Mouse (Mus musculus): Measurements from ENCODE around the gene Esr1.
A peak's percentile ranks its signal among the peaks of the same experiment; 100 is the strongest.
"Not testable (repeated sequence)": the region's sequence is repeated elsewhere in the genome, so short reads cannot be mapped to it uniquely, and the experiment has no call there.

Esr1 gene

GRCm38 (mm10) chr10:4709915-4710314, 98.5 kb downstream of the Esr1 start:
- DNase-seq: peak; percentile 72 to 84

DNA sequence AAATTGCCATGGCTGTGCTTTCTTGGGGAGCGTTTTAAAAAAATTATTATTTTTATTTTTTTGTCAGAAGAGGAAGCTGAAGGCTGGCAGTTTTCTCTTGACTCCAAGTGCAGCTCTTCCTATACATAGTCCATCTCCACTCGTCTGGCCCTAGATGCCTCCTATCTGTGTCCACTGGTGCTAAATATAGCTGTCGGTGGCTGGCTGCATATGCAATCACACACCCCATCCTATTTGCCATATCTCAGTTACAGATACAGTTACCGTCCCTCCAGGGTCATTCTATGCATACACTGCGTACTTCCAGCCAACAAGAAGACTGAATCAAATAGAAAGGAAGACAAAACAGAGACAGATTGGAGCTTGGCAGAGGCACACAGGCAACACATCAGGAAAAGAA, 100.0 kb downstream of the Esr1 start:
- DNase-seq: no peak

- peak; percentile 44 to 45 for DNase-seq
Observed at GRCm38 (mm10) chr10:4712061-4712908, 100.9 kb downstream of the Esr1 start.

DNA sequence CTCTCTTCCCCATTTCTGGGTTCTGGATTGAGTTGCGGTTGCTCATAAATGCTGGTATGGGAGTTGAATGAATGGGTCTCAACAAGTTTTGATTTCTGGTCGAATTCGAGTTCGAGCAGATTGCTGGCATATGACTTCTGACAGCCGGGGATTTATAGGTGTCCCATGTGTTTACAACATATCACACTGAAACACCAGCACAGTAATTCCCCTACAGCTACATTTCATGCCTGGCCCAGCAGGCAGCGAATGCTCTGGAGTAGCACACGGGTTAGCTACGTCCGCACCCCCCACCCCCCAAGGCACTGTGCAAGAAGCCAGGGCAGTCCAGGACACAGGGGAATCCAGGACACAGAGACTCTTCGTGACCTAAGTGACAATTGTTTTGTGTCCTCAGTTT, 102.0 kb downstream of the Esr1 start:
- DNase-seq: no peak

DNA sequence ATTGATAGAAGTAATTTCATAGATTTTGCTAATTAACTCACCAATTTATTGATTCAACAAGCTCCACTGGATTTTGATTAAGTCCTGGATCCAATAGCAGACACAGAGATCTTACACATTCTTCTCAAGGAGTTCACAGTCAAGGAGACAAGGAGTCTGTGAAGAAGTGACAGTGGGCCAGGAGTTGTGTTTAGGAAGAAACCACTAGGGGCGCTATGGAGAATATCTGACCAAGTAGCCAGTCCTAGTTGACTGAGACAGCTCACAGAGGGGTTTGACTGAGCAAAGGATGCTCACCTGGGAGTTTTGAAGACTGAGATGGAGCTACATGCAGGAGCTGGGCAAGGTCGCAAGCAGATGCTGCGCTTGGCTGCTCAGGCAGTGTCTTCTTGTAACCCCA, 113.5 kb downstream of the Esr1 start:
- peak; percentile 47 to 72 for DNase-seq

- no peak for DNase-seq
Observed at GRCm38 (mm10) chr10:4726141-4726540, 114.7 kb downstream of the Esr1 start.

DNA sequence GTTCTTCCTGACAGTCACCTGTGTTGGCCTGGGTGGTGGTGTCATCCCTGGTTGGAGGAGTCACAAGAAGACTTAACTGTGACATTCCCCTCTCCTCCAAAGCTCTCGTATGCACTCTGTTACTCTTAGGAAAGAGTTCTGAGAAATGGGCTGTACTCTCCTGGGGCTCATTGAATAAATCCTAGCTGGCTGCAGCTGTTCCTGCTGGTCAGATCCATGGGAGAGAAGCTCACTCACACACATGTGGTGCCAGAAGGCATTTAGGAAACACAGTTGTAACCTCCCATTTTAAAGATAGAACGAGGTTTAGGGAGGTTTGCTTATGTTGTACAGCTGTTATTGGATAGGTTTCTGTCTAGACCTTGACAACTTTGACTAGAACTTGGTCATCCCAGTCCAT, 120.9 kb downstream of the Esr1 start:
- no peak for DNase-seq

DNA sequence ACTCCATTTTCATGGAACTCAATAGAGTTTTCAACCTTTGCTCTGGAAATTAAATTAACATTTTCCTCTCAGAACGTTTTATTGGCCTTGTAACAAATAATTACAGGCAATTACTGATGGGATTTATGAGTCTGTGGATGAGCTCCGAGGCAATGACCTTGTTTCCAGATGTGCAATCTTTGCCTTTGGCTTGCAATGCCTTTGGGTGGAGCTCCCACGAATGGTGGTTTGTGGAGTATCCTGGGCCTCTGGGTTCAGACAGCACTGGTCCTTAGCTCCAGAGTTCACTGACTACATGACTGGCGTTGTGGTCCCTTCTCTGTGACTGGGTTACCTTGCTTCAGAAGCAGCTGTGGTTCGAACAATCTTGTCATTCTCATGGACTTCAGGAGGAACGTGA, 122.6 kb downstream of the Esr1 start:
- DNase-seq: no peak

DNA sequence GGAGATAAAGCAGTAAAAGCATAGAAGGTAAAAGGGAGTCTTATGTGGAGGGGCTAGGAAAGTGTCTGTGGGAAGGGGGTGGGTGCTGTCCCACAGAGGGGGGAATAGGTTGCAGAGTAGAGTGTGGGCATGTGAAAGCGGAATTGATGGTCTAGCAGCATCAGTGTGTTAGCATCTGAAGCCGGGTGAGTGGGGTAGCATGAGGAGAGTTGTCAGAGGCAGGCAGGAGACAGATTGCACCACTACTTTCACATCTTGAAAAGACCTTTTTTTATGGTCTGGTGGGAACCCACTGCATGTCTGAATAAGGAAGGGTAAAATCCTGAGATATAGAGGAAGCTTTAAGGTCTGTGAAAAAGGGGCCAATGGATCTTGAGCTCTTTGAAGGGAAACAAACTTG, 123.5 kb downstream of the Esr1 start:
- DNase-seq: no peak

GRCm38 (mm10) chr10:4738311-4738710, 126.9 kb downstream of the Esr1 start:
- no peak for DNase-seq

DNA sequence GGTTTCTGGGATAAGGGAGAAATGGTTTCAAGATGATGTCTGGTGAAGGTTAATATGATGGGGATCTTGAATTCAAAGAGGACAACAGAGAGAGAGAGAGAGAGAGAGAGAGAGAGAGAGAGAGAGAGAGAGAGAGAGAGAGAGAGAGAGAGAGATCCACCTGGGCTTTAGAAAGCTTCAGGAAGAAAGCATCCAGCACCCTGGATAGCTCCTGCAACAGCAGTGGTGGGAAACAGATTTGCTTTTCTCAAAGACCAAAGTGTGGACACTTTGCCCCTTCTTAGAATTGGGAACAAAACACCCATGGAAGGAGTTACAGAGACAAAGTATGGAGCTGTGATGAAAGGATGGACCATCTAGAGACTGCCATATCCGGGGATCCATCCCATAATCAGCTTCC, 139.7 kb downstream of the Esr1 start:
- DNase-seq: not testable (repeated sequence)

- no peak for DNase-seq
Observed at GRCm38 (mm10) chr10:4752977-4753376, 141.6 kb downstream of the Esr1 start.

GRCm38 (mm10) chr10:4775541-4775940, 164.1 kb downstream of the Esr1 start:
- peak; percentile 57 to 62 for DNase-seq

DNA sequence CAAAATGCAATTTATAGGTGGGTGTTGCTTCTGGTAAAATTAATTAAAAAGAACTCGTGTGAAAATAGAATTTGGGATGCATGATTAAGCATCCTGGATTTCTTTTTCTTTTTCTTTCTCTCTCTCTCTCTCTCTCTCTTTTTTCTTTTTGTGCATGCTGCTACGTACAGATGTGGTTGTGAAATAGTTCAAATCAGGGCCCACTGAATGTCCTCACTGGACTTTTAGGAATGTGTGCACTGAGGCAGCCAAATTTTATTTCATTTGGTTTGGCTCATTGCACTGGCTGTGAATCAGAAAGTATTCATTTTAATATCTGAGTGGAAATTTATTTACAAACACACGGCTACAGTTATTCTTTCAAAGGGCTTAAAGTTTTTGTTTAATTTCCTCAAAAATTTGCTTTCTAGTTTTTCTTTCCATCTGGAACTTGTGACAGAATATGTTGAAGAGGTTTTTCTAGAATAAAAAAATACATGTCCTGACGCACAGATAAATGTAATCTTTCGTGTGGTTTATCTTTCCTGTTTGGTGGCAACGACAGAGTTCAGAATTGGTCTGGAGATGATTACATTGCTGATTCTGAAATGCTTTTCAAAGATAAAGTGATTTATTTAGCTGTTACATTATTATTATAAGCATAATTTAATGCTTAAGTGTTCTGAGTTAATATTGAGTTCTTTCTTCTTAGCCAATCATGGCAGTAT, 164.8 kb downstream of the Esr1 start:
- DNase-seq: no peak

GRCm38 (mm10) chr10:4776714-4777090, 165.3 kb downstream of the Esr1 start:
- no peak for DNase-seq

DNA sequence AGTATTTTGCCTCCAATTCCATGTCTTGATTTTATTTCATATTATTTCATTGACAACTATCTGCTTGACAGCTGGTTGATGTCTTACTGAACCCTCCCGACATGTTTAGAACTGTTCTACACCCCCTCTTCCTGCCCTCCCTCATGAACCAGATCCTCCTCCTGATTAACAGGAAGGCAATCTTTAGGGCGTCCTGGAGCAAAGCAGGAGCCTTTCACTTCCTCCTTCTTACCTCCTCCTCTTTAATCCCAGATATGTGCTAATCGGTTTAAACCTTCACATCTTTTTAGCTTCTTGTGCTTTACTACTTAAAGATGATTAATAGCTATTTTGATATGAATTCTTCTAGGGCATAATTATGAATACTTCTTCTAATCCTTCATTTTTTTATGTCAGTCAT, 166.6 kb downstream of the Esr1 start:
- no peak for DNase-seq

GRCm38 (mm10) chr10:4780926-4781325, 169.5 kb downstream of the Esr1 start:
- no peak for DNase-seq

- peak; percentile 41 to 54 for DNase-seq
Observed at GRCm38 (mm10) chr10:4787003-4787628, 175.7 kb downstream of the Esr1 start.

DNA sequence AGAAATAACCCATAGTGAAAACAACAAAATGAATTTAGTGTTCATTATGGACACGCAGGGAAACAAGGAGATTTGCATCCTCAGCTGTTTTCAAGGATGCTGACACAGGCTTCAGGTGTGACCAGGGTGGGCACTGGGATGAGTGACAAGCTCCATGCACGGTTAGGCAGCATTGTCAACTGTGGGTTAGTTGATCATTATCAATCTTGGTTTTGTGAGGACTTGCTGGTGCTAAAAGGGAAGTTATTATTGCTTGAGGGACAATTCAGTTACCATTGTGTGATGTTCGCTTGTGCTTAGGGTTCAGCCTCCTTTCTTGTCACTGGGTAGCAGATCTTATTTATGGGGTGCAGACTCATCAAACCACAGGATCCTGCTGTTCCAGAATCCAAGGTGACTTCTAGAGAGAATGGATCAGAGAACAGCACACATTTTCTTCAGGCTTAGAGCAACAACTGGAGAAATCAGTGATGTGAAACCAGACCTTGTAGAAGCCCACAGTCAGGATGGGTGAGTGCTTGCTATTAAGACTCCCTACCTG, 186.9 kb downstream of the Esr1 start:
- no peak for DNase-seq

- no peak for DNase-seq
Observed at GRCm38 (mm10) chr10:4824366-4824765, 213.0 kb downstream of the Esr1 start.

- no peak for DNase-seq
Observed at GRCm38 (mm10) chr10:4830592-4830991, 219.2 kb downstream of the Esr1 start.

DNA sequence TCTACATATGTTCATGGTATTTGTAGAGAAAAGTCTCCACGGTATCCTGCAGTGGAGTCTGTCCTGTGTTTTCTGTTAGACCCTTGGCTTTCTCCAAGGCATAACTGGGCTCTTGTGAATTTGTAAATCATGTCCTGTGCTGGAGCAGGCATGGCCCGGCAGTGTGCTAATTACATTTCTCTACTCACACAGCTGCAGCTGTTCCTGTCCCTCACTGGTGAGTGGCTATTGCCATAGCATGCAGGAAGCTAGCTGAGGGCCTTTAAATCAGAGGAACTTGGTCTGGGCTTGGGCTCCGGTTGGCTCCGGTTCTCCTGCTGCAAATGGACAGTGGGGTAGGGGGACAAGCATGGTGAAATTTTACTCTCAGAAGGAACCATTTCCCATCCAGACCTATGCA, 226.7 kb downstream of the Esr1 start:
- DNase-seq: no peak

DNA sequence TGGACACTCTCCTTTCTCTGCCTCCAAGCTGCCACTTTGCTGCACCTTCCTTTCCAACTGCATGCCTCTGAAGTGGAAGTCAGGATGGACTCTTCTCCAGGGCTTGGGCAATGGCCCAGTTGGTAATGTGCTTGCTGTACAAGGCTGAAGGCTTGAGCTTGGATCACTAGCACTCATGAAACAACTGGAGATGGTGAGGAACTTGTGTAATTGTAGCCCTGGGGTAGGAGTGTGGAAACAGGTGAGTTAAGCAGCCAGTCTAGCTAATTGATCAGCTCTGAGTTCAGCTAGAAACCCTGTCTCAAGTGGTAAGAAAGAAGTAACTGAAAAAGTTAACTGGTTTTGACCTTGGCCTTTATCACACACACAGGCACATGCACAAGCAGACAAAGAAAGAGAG, 229.6 kb downstream of the Esr1 start:
- no peak for DNase-seq

GRCm38 (mm10) chr10:4847523-4847922, 236.1 kb downstream of the Esr1 start:
- DNase-seq: no peak
